ENCODE assay signal across 24 mouse cellular contexts in the genomic region with DNA sequence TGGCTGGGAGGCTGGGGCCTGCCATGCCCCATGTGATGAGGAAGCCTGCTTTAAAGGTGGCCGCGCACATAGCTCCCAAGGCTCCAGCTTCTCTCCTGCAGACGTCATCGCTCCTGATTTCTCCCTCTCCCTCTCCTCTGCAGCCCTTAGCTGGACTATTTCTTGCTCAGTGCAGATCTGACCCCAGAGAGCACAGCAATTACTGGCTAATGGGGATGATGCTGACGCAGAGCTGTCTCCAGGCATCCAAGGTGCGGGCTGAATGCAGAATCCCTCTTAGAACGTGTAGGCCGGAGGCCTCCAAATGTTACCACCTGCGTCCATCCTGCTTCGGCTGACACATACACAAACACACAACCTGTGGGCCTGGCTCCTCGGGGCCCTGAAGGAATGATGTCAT.
A peak's percentile ranks its signal among the peaks of the same experiment; 100 is the strongest.
DNase-seq lines count a peak whose midpoint lies in the region; ATAC-seq lines count a peak whose summit lies in the region.
"Had no signal": no experiment of that assay in that cellular context is flagged by ENCODE, and none has a peak within 500 bp of the region (broad histone marks: within the 10 kb centered on the region; RNA-seq: fewer than 3 reads in every experiment).

No protein-coding gene starts in this region.

- DNase-seq in forebrain, embryonic 11.5 days (ENCODE audit: low spot score): no peak
- peak; percentile 30 for DNase-seq in brain, adult 2 months (ENCODE audit: low read depth, low spot score)
- no peak for DNase-seq in hindbrain, embryonic 11.5 days (ENCODE audit: low spot score)
- DNase-seq in limb, embryonic 10.5 days (ENCODE audit: low spot score): no peak
- no peak for DNase-seq in kidney, adult 18-20 months
- no peak for DNase-seq in adrenal gland, adult 18-20 months (ENCODE audit: low spot score in 2 of 2)
- DNase-seq: cerebellum, adult 11-12 months; cerebellum, postnatal 36 days; heart, postnatal 4 days; kidney, adult 11 months; kidney, postnatal 14 days; layer of hippocampus, postnatal 36 days; lung, postnatal 10 days; retina, postnatal 1 day; thymus, adult 2 months had no signal

- H3K4me1 ChIP-seq in forebrain, embryonic 12.5 days: peaks cover 33% of the 10 kb centered on the region
- H3K4me1 ChIP-seq in forebrain, embryonic 11.5 days (replicated peaks; ENCODE audit: control insufficient read depth, insufficient read depth, low read length): no peaks in the 10 kb centered on the region; the same call in 1 of the 2 replicates
- no peaks in the 10 kb centered on the region; the same call in 1 of the 2 replicates for H3K4me1 ChIP-seq in hindbrain, embryonic 11.5 days (replicated peaks; ENCODE audit: control insufficient read depth, insufficient read depth, low read length)
- peaks cover 34% of the 10 kb centered on the region for H3K4me1 ChIP-seq in limb, embryonic 10.5 days
- H3K4me1 ChIP-seq: megakaryocyte, embryonic 14.5 days had no signal

- no peaks in the 10 kb centered on the region for H3K36me3 ChIP-seq in forebrain, embryonic 12.5 days (replicated peaks)
- no peaks in the 10 kb centered on the region for H3K36me3 ChIP-seq in forebrain, embryonic 11.5 days (ENCODE audit: control insufficient read depth, insufficient read depth, low read length)
- H3K36me3 ChIP-seq in hindbrain, embryonic 11.5 days (ENCODE audit: control insufficient read depth, insufficient read depth, low read length): no peaks in the 10 kb centered on the region
- no peaks in the 10 kb centered on the region for H3K36me3 ChIP-seq in limb, embryonic 10.5 days
- H3K36me3 ChIP-seq: G1E; heart, embryonic 15.5 days; limb, embryonic 15.5 days had no signal

- 0 out of 2 replicates have a peak overlapping the region, but pooled peaks have one; percentile 43 for H3K27ac ChIP-seq in forebrain, embryonic 12.5 days
- no peak overlapping the region for H3K27ac ChIP-seq in forebrain, embryonic 11.5 days (ENCODE audit: low read depth, low read length)
- H3K27ac ChIP-seq in hindbrain, embryonic 11.5 days (ENCODE audit: low read depth, low read length): no peak overlapping the region
- 0 out of 2 replicates have a peak overlapping the region, but pooled peaks have one; percentile 12 for H3K27ac ChIP-seq in limb, embryonic 10.5 days
- H3K27ac ChIP-seq: heart, embryonic 15.5 days; layer of hippocampus, adult 2 months; limb, embryonic 15.5 days had no signal

- WGBS in forebrain, embryonic 12.5 days: 83% methylated on average over 11 of the region's 11 CpGs
- 82% methylated on average over 11 of the region's 11 CpGs for WGBS in forebrain, embryonic 11.5 days
- 76% methylated on average over 11 of the region's 11 CpGs for WGBS in hindbrain, embryonic 11.5 days
- WGBS in limb, embryonic 10.5 days: 84% methylated on average over 11 of the region's 11 CpGs

- H3K4me2 ChIP-seq in forebrain, embryonic 12.5 days: no peak overlapping the region
- H3K4me2 ChIP-seq in forebrain, embryonic 11.5 days (ENCODE audit: low read depth, low read length, severe bottlenecking): no peak overlapping the region
- no peak overlapping the region for H3K4me2 ChIP-seq in hindbrain, embryonic 11.5 days (replicated peaks; ENCODE audit: low read depth, low read length)
- H3K4me2 ChIP-seq: heart, embryonic 15.5 days; limb, embryonic 15.5 days had no signal

- no peaks in the 10 kb centered on the region for H3K9me3 ChIP-seq in forebrain, embryonic 12.5 days
- H3K9me3 ChIP-seq in forebrain, embryonic 11.5 days (ENCODE audit: control insufficient read depth, low read length): no peaks in the 10 kb centered on the region
- no peaks in the 10 kb centered on the region for H3K9me3 ChIP-seq in hindbrain, embryonic 11.5 days (ENCODE audit: control insufficient read depth, low read length)
- no peaks in the 10 kb centered on the region for H3K9me3 ChIP-seq in limb, embryonic 10.5 days (replicated peaks)
- H3K9me3 ChIP-seq: G1E; heart, embryonic 15.5 days; limb, embryonic 15.5 days; megakaryocyte, embryonic 14.5 days had no signal

- ATAC-seq in forebrain, embryonic 12.5 days (ENCODE audit: low FRiP score): peak; percentile 66
- no peak for ATAC-seq in forebrain, embryonic 11.5 days (replicated peaks; ENCODE audit: low FRiP score)
- ATAC-seq in hindbrain, embryonic 11.5 days (ENCODE audit: low FRiP score): no peak
- ATAC-seq in inflammation-experienced regulatory T-cells, adult 6 months: no peak
- ATAC-seq: activated CD4-positive, CD25-positive, alpha-beta regulatory T cell, adult 4 months had no signal

- H3K9ac ChIP-seq in forebrain, embryonic 12.5 days: no peak overlapping the region; the same call in 1 of the 2 replicates
- no peak overlapping the region for H3K9ac ChIP-seq in forebrain, embryonic 11.5 days (ENCODE audit: low read length)
- peak overlapping the region; percentile 23; the same call in 1 of the 2 replicates for H3K9ac ChIP-seq in hindbrain, embryonic 11.5 days (ENCODE audit: low read depth, low read length)
- H3K9ac ChIP-seq: heart, embryonic 15.5 days; limb, embryonic 15.5 days had no signal

- H3K4me3 ChIP-seq in forebrain, embryonic 12.5 days (replicated peaks): no peak overlapping the region
- no peak overlapping the region for H3K4me3 ChIP-seq in forebrain, embryonic 11.5 days (ENCODE audit: low read depth, low read length)
- no peak overlapping the region for H3K4me3 ChIP-seq in hindbrain, embryonic 11.5 days (ENCODE audit: low read depth, low read length)
- no peak overlapping the region for H3K4me3 ChIP-seq in limb, embryonic 10.5 days
- H3K4me3 ChIP-seq: erythroblast, embryonic 14.5 days; heart, embryonic 15.5 days; layer of hippocampus, adult 2 months; limb, embryonic 15.5 days; megakaryocyte, embryonic 14.5 days had no signal

- 0 out of 2 replicates have a peak, but pooled peaks cover 4% of the 10 kb centered on the region for H3K27me3 ChIP-seq in forebrain, embryonic 12.5 days
- H3K27me3 ChIP-seq in forebrain, embryonic 11.5 days (ENCODE audit: control insufficient read depth, insufficient read depth, low read length): no peaks in the 10 kb centered on the region
- H3K27me3 ChIP-seq in hindbrain, embryonic 11.5 days (ENCODE audit: control insufficient read depth, insufficient read depth, low read length): no peaks in the 10 kb centered on the region
- no peaks in the 10 kb centered on the region for H3K27me3 ChIP-seq in limb, embryonic 10.5 days (ENCODE audit: low read depth, poor library complexity, severe bottlenecking)
- H3K27me3 ChIP-seq: heart, embryonic 15.5 days; limb, embryonic 15.5 days had no signal

Comparison
In these comparisons a context has a peak if more than half of its experiments do, and no peak if none do; other contexts are left out.
1. H3K27ac ChIP-seq: peak in forebrain, embryonic 12.5 days (single experiment) and limb, embryonic 10.5 days (single experiment); none in forebrain, embryonic 11.5 days (single experiment) and hindbrain, embryonic 11.5 days (single experiment).